ENCODE assay signal across 8 mouse cellular contexts in the genomic region with DNA sequence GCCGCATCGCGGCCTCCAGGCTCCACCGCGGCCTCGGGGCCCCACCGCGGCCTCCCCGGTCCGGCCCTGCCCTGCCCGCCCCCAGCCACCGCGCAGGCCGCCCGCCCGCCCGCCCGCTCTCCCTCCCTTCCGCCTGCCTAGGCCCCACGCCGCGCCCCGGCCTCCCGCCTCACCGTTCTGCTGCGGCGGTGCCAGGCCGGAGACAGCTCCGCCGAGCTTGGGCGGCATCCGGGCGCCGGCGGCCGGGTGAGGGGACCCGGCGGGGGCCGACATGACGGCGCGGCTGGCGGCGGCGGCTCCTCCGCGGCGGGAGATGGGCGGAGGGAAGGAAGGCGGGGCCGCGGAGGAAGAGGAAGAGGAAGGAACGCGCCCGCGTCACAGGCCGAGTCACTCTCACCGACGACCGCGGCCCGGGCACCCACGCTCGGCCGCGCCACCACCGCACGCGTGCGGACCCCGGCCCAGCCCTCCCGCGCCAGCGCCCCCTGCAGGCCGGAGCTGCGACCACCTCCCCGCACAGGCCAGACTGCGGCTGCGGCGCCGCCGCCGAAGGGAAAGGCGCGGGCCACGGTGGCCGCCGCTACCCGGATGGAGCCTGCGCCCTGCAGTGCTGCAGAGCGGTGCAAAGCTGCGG. TPM values are rescaled to one million over a fixed set of nuclear protein-coding genes. Genes with fewer than 3 reads are reported as not detected.
DNase-seq lines count a peak whose midpoint lies in the region; ATAC-seq and TF ChIP-seq lines count a peak whose summit lies in the region.

No protein-coding gene starts in this region.

- peak; percentile 51 for DNase-seq in ES-E14 (ENCODE audit: low read depth, low spot score)
- peak; percentile 89 for DNase-seq in forebrain, embryonic 14.5 days (ENCODE audit: low spot score)
- peak; percentile 73 for DNase-seq in heart, postnatal 25 days (ENCODE audit: low spot score)
- peak; percentile 44 to 76 for DNase-seq in layer of hippocampus, adult 8-10 months (ENCODE audit: low spot score in 2 of 2)
- DNase-seq in ovary, adult 18-20 months (ENCODE audit: low spot score) = peak; percentile 72
- peak; percentile 85 for DNase-seq in thymus, postnatal 0 days (ENCODE audit: low spot score)

- no peaks in the 10 kb centered on the region for H3K36me3 ChIP-seq in ES-E14 (ENCODE audit: control insufficient read depth, insufficient read depth, low read length, poor library complexity, severe bottlenecking)
- H3K36me3 ChIP-seq in forebrain, embryonic 14.5 days (ENCODE audit: control insufficient read depth, insufficient read depth, low read length) = no peaks in the 10 kb centered on the region
- no peaks in the 10 kb centered on the region for H3K36me3 ChIP-seq in lung, embryonic 16.5 days (ENCODE audit: control insufficient read depth, insufficient read depth, low read length)

- under 1% methylated on average over 69 of the region's 92 CpGs for WGBS in forebrain, embryonic 14.5 days
- under 1% methylated on average over 43 of the region's 92 CpGs for WGBS in lung, embryonic 16.5 days

- H3K9ac ChIP-seq in ES-E14 (ENCODE audit: insufficient read depth, low read depth, low read length, poor library complexity, severe bottlenecking) = peak overlapping the region; percentile 86
- H3K9ac ChIP-seq in forebrain, embryonic 14.5 days (ENCODE audit: low read length) = peak overlapping the region; percentile 97
- peak overlapping the region; percentile 90 for H3K9ac ChIP-seq in lung, embryonic 16.5 days (ENCODE audit: low read length)

- no peaks in the 10 kb centered on the region for H3K27me3 ChIP-seq in forebrain, embryonic 14.5 days (replicated peaks; ENCODE audit: control insufficient read depth, insufficient read depth, low read length)
- H3K27me3 ChIP-seq in lung, embryonic 16.5 days (ENCODE audit: control insufficient read depth, insufficient read depth, low read depth, low read length) = no peaks in the 10 kb centered on the region

- peak overlapping the region; percentile 82 for H3K4me2 ChIP-seq in forebrain, embryonic 14.5 days (ENCODE audit: low read length)
- peak overlapping the region; percentile 77 for H3K4me2 ChIP-seq in lung, embryonic 16.5 days (ENCODE audit: low read depth, low read length)

- ATAC-seq in cerebellum, adult (ENCODE audit: insufficient number of reproducible peaks, low FRiP score, low TSS enrichment) = peak; percentile 84
- ATAC-seq in forebrain, embryonic 14.5 days = peak; percentile 98
- peak; percentile 92 for ATAC-seq in lung, embryonic 16.5 days (ENCODE audit: low read depth)

- H3K27ac ChIP-seq in ES-E14 (ENCODE audit: insufficient read depth, low read depth, low read length, poor library complexity, severe bottlenecking) = peak overlapping the region; percentile 32; the same call in 1 of the 2 replicates
- peak overlapping the region; percentile 94 for H3K27ac ChIP-seq in forebrain, embryonic 14.5 days (ENCODE audit: low read depth, low read length)
- peak overlapping the region; percentile 97 for H3K27ac ChIP-seq in lung, embryonic 16.5 days (ENCODE audit: low read length)

- H3K4me3 ChIP-seq in ES-E14 (ENCODE audit: insufficient read depth in 1 of 2, low read depth in 1 of 2, low read length in 2 of 2, poor library complexity in 1 of 2, severe bottlenecking in 1 of 2) = peak overlapping the region; percentile 78 to 87
- peak overlapping the region; percentile 93 for H3K4me3 ChIP-seq in forebrain, embryonic 14.5 days (ENCODE audit: low read depth, low read length)
- peak overlapping the region; percentile 82 for H3K4me3 ChIP-seq in lung, embryonic 16.5 days (ENCODE audit: low read length)

- in situ Hi-C loops in ES-E14 (cut with MboI; ENCODE audit: low sequenced_read_pairs in 2 of 2, unreplicated experiment in 2 of 2) = no loop called here

- H3K9me3 ChIP-seq in ES-E14 (ENCODE audit: control insufficient read depth, insufficient read depth, low read depth, low read length) = no peaks in the 10 kb centered on the region
- H3K9me3 ChIP-seq in forebrain, embryonic 14.5 days (replicated peaks; ENCODE audit: control insufficient read depth, low read length) = no peaks in the 10 kb centered on the region
- H3K9me3 ChIP-seq in lung, embryonic 16.5 days (ENCODE audit: control insufficient read depth, low read length) = no peaks in the 10 kb centered on the region

- H3K4me1 ChIP-seq in ES-E14 (ENCODE audit: control insufficient read depth in 2 of 2, insufficient read depth in 2 of 2, low read length in 2 of 2, poor library complexity in 1 of 2) = peaks cover 0 to 11% of the 10 kb centered on the region in 2 experiments; a peak in 3 of 4 replicates
- peaks cover 27% of the 10 kb centered on the region for H3K4me1 ChIP-seq in forebrain, embryonic 14.5 days (ENCODE audit: control insufficient read depth, insufficient read depth, low read length)
- peaks cover 20% of the 10 kb centered on the region for H3K4me1 ChIP-seq in lung, embryonic 16.5 days (replicated peaks; ENCODE audit: control insufficient read depth, insufficient read depth, low read length)

- intact Hi-C loops in heart, postnatal 25 days (cut with DNase I) = loop anchor here (5.0 kb wide), 2 partner anchors 43 to 233 kb away; no protein-coding TSS in a partner anchor

TF ChIP-seq in ES-E14, 5 proteins besides CTCF, POLR2A, EP300 and RAD21:
- TF ChIP-seq CHD2 (IDR thresholded peaks at IDR 0.05; ENCODE audit: low read depth, low read length) (no peak), ZC3H11A (IDR thresholded peaks at IDR 0.05; ENCODE audit: borderline replicate concordance, low read depth, low read length) (no peak), HCFC1 (IDR thresholded peaks at IDR 0.05; ENCODE audit: borderline replicate concordance, insufficient read depth, low read length) (no peak), ZNF384 (IDR thresholded peaks at IDR 0.05; ENCODE audit: low read depth, low read length) (no peak)

RNA-seq across cellular contexts. Expression of a gene that starts 0.8 kb away (rescaled TPM):
- 39.6 and 43.8 TPM in 2 replicates for total RNA-seq in ES-E14 (2012; rRNA removed)
- 23.8 and 25.4 TPM in 2 replicates for polyA plus RNA-seq in forebrain, embryonic 14.5 days (2014; fragmentation: Nextera tagmentation; extraction: Ambion mirVana)
- total RNA-seq in heart, postnatal 25 days (2021) = 10 to 100 TPM; 31.9 to 33.2 TPM
- total RNA-seq in layer of hippocampus, adult 8-10 months (2022) = 10 to 100 TPM; 51.2 to 84.4 (median 72.7) TPM
- polyA plus RNA-seq in lung, embryonic 16.5 days (2015; fragmentation: Nextera tagmentation; extraction: Ambion mirVana) = 31.1 and 35.6 TPM in 2 replicates
- polyA plus RNA-seq in thymus, postnatal 0 days (2015; fragmentation: Nextera tagmentation; extraction: Ambion mirVana) = 24.0 and 26.2 TPM in 2 replicates

Comparison
In these comparisons a context has a peak if more than half of its experiments do, and no peak if none do; other contexts are left out.
1. Peak in every context shown above with its lines: DNase-seq, ATAC-seq, H3K4me3 ChIP-seq and H3K27ac ChIP-seq.
2. H3K27ac ChIP-seq: peak in every context shown above with its lines; median percentile 97 in lung, embryonic 16.5 days; 94 in forebrain, embryonic 14.5 days; 32 in ES-E14.